Mouse (Mus musculus) retina, postnatal 7 days (tissue): ENCODE measurements at regions not wholly inside any gene's neighbourhood (a gene's known extent, or its start where the extent isn't known, plus 50 kb on each side); places are given as distances from the start of the nearest gene placed in this dataset.
A peak's percentile ranks its signal among the peaks of the same experiment; 100 is the strongest.

Experiments used
- DNase-seq: peaks from one replicate; pipeline ENCODE4 v3.0.0-alpha.2; 2012; ENCODE audit warnings: low read depth, low spot score

DNA sequence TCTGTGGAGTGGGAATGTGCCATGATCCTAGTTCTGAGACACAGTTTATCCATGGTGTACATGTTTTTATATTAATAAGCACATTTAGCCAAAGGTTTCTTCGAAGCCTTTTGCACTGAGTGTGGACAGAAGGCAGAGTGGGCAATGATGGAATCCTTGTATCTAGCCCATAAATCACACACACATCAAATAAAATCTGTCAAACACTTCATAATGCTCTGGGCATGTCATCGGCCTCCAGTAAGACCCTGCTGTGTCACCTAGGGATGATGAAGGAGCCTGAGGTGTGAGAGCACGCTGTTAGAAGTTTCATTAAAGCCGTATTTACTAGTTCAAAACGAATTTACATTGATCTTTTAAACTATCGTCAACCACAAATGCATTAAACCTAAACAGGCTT is 331.7 kb downstream of the Setd4 start:
- DNase-seq, result no peak

DNA sequence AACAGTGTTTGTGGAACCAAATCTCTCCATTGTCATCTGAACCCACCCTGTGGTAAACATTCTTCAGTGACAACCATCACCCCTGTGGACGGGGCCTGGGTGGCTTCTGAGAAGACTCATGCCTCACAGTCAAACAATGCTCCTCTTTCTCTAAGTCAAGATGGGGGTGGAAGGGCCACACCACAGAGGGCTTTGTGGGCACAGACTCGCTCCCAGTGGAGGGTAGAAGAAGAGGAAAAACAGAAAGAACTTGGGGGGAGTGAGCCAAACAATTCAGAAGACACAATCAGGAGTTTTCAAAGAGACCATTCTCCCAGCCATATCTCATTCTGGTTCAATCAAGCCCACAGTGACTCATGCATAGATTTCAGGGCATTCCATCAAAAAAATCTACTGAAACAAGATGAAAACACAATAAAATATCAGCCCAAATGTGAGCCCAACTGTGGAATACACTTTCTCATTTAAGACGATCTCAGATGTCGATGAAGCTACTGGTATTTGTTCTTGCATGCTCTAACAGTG is 339.7 kb downstream of the Setd4 start:
- no peak for DNase-seq

DNA sequence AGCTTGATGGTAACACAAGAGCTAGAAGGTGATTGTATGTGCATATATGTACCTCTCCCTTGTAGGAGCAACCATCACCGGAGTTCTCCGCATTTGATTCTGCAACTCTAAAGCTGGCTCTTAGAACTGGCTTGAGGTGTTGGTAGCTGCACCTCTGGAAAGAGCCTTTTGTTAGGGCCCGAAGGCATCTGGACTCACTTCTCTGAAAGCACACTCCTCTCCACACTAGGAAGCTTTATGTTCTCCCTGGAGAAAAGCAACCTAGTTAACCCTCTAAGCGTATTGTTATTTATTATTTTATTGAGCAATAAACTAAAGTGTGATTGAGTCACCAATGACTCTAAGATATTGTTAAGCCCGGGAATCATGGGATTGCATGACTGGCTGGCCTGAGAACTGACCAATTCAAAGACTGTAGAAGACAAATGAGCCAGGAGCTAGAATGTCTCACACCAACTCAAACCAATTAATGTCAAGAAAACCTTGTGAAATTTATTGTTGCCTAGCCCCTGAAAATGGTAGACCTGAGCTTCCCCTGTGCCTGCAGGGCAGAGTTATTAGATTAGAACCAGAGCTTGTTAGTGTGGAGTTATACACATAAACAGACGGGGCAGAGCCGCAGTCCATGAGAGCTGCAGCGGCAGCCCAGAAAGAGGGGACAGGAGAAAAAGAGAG is 340.6 kb downstream of the Setd4 start:
- DNase-seq, result no peak

DNA sequence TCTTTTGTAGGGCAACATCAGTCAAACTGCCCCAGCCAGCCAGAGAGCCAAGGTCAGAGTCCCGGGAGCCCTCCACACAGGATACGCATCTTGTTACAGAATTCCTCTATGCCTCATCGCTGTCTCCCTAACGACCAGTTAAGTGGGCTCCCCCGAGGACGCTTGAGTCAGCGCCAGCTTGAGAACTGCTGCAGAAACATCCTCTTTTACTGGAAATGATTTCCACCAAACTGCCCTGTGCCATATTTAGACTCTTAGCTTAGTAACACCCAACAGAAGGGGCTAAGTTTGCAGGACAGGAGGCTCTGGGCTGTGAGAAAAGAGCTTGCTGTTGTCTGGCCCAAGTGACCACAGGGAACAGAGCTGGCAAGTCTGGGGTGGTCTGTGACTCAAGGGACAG is 357.0 kb downstream of the Setd4 start:
- no peak for DNase-seq

DNA sequence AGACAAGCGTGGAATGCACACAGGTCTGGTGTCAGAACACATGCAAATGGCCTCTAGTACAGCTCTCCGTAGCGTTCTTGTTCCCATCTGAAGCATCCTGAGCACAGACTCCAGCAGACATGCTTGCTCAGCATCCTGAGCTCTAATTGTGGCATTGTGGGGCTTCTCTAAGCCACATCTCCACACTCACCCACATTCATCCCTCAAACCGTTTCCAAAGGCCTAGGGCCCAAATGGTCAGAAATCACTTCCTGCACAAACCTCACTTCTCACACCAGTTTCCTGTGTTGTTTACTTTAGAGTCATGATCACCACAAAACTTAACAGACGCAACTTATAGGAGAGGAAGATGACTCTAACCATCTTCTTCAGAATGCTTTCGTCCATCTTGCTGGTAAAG is 358.1 kb downstream of the Setd4 start:
- no peak for DNase-seq

DNA sequence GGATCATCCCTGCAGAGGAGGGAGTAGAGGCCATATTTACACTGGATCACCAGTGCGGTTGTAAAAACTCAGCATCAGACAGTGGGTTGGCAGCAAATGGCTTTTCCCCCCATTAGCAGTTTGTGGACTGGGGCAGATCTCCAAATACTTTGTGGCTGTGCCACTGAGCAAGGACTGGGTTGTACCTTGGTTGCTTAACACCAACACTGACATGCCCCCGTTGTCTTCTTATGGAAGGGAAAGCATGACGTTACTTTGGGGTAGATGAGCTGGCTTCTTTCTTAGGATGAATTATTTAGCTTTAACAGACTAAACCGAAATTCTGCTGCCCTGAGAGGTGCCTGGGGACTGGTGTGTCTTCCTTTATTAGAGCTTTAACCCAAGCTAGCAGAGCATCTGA is 365.0 kb downstream of the Setd4 start:
- DNase-seq, result no peak

DNA sequence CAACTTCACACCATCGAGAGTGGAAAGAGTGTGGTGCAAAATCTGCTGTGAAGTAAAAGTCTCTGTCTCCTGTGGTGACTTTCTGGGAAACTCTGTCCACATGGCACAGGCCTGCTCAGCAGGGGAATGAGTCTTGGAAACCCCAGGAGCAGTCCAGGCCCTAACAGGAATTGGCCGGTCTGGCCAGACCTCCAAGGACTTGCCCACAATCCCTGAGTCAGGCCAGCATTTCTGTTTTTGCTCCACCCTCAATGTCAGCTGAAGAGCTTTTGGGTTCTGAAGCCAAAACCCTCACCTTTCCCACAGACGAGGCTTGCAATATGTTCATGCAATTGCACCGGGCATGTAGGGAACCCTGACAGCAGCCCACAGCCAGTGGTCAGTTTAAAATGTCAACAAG is 365.5 kb downstream of the Setd4 start:
- DNase-seq, result no peak

DNA sequence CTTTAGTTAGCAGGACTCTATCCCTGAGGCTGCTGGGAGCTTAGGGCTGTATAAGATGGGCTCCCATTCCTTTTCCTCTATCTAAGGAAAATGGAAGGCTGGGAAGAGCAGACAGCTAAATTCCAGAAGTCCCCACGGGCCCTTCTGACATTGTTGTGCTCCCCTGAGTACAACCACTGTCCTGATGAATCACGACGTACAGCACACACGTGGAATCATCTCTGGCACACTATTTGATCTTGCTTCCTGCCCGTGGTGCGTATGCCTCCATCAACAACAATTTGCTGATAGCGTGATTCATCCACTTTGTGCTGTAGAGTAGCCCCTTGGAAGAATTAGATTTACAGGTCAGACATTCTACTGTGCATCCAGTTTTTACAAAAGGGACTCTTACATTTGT is 378.2 kb downstream of the Setd4 start:
- no peak for DNase-seq

DNA sequence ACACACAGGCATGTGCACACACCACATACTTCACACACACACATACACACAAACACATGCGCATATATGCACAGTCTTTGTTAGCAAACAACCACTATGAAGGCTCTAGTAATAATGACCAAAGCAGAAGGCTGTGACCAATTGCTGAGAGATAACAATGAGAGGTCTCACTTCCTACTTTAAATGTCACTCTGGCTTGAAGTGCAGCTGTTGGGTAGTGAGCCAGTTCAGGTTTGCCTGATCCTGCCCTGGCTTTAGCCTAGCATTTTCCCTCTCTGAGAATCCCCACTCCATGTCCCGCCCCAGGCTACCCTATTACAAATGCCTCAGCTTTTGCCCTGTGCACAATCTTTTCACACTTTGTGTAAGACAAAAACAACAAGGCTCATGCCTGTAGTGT is 378.7 kb downstream of the Setd4 start:
- DNase-seq, result no peak

DNA sequence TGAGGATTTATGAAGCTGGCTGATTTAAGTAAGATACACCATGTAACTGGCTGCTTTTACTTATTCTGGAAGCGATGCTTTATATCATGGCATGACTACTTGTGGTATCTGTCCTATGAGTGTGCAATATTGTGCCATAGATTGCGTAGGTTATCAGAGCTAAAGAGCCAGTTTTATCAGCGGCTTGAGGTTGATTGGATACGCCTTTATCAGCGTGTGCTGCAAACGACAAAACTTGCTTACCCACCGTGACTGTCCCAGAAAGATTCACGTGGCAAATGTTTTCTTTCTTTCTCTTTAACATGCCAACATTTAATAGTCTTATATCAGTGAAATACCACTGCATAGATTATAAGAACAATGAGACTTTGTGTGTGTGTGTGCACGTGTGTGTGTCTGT is 384.1 kb downstream of the Setd4 start:
- DNase-seq, result no peak

DNA sequence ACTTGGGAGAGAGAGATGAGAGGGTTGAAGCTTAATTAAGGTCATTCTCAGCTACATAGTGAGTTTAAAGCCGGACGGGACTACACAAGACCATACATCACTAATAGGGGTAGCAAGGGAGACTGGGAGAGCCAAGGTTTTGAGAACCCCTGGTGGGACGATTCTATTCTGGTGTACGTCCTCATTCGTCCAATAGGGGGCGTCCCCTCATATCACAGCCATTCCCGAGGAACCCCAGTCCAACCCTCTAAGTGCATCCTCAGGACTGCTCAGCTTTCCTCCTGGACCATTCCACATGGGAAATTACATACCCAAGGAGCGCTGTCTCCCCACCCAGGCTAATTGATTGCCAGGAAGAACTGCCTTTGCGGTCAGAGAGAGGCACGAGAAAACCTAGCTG is 385.5 kb downstream of the Setd4 start:
- no peak for DNase-seq

DNA sequence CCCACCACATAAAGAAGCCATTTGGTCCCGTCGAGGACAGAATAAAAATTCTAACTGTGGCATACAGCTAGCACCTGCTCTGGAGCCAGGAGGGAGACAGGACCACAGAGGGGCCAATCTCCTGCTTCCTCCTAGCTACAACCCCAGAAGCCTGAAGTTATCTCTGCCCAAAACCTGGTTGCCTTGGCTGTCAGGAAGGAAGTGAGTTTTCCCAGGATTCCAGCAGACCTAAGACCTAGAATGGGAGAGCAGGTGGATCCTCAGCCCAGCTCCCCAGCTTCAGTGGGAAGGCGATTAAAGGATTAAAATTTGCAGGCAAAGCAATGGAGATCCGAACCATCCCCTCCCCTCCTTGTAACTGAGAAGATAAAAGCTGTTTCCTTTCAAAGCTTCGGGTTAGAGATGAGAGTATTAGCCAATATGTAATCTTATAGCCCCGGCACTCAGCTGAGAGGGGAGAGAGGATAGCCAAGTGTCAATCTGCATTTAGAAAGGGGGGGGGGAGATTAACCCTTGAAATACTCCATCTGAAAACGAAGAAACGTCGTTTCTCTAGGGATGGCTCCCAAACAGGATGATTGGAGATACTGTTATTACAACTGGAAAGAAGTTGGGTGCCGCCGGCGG is 386.1 kb downstream of the Setd4 start:
- DNase-seq, result peak; percentile 61

DNA sequence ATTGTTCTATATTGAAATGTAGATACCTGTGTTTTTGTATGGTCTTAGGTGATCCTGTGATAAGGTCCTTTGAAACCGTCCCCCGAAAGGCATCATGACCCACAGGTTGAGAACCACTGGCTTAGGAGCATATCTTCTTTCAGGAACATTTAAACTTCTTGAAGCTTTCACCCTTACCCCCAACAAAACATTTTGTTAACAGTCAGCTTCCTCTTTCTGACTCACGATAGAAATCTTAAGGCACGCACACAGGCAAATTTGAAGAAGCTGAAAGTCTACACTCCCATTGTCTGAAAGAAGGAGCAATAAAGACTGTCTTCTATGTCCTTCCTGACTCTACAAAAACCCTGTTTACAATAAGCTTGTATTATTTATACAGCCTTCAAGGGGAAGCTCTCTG is 388.2 kb downstream of the Setd4 start:
- no peak for DNase-seq

DNA sequence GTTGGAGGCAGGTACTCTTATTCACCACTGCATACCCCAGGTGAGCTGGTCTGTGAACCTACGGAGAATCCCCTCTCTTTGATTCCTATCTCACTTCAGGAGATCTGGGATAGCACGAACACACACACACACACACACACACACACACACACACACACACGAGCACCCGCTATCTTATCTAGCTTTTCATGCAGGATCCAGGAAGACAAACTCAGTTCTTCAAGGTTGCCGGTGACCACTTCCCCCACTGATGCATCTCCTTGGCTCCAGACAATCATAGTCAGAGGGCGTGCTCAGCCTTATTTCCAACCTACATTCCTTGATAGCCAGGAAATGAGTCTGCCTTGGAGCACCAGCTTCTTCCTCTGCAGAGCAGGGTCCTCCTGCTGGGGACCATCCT is 387.7 kb upstream of the Runx1 start:
- DNase-seq, result no peak

DNA sequence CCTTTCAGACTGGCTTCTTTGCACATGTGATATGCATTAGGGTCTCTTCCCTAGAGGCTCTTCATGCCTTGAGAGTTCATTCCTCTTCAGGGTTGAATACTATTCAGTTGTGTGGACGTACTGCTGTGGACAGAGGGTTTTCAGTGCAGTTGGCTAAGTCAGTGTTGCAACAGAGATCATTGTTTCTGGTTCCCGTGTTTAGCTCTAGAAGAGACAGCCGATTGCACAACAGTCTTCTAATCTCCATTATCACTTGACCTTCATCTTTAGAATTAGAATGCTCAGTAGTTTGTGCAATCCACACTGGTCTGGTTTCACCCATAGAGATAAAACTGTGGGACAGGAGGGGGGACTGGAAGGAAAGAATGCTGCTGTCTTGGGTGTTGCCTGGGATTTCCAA is 381.7 kb upstream of the Runx1 start:
- DNase-seq, result no peak

DNA sequence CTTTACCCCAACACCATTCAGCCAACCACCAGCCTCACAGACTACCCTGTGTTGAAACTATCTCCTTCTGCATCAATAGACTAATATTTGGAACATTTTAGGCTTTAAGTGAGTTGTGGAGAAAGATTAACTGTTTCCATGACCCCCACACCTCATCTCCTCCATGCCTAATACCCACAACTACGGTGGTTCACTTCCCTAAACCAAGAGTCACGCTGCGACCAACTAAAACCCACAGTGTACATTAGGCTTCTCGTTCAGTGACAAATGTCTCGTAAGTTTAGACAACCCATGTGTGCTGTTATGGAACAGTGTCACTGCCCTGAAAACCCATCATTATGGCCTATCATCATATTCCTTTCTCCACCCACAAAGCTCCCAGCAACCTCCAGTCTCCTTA is 381.3 kb upstream of the Runx1 start:
- DNase-seq, result no peak

DNA sequence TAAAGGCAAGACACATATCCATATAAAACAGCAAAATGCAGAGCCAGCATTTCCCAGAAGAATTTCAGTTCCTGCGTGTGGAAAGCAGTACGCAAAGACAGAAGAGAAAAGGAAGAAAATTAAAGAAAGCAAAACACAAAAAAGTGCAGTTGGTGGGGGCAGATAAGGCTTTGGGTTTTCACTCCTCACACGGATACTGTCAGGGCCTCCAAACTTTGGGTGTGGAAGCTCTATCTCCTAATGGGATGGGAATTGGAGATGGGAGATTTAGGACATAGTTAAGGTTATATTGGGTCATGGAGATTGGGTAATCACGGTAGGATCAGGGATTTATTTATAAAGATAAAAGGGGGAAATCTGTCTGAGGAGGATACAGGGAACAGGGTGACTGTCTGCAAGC is 380.4 kb upstream of the Runx1 start:
- DNase-seq, result no peak

DNA sequence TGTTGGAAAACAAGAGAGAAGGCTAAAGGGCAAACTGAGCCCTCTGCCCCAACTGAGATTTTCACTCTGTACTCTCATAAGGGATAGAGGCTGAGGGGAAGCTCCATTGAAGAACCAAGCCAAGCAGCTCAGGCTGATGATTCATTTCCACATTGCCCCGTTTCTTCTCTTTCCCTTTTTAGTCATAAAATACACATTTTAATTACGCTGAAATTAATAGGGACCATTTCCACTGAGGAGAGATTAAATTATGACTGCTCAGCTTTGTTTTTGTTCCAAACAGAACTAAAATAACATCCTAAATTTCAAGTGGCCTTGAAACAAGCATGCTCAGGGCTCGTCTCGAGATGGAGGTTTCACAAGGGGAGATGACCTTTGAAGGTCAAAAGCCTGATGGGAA is 378.7 kb upstream of the Runx1 start:
- DNase-seq, result no peak

DNA sequence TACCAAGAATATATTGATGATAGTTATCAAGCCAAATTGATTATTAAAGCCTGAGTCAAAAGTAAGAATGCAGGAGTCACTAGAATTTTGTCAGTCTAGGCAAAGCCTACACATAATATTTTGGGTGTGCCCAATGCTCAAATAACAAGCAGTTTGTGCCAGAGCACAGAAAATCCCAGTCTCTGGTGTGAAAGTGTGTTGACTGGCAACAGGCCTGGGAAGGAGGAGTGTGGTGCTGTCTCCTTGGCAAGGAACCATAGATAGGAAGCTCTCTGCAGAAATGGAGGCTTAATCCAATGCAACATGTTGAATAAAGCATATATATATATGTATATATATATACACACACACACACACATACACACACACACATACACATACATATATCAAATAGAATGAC is 376.6 kb upstream of the Runx1 start:
- DNase-seq, result no peak

DNA sequence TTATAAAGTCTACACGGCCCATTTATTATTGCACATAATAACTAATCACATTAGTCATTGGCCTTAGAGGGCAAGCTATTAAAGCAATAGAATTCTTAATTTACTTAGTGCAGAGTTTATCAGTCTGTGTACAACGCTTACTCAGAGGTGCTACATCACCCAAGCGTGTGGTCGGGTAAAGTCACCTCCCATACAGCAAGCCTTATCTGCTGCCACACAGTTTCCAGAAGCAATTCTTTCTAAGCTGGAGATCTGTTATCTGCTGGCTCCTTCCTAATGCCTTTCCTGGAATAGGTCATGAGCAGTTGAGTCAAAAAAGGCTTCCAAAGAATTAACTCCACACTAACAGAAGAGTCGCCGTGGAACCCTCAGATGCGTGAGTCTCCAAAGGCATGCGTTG is 371.4 kb upstream of the Runx1 start:
- no peak for DNase-seq

DNA sequence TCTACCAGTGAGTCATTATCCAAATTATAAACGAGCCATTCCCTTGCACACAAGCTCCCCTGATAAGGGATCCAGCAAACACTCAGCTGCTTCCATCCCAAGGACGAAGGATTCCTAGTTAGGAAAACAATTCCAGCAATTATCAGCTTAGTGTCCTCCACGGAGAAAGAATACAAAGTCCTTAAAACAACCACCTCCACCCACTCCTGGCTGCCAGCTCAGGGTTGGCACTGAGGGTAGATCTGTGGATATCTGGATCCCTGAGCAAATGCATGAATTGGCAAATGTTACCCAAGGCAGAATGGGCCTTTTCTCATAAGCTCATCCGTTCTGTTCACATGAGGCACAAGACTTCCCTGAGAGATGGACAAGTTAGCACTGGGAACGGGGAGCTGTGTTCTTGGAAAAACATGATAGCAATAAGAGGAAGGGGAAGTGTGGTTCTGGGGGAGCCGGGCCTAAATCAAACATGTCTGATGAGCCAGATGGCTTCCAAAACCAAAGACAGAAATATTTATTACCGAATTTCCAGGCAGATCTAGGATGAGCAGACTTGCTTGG is 368.1 kb upstream of the Runx1 start:
- no peak for DNase-seq

DNA sequence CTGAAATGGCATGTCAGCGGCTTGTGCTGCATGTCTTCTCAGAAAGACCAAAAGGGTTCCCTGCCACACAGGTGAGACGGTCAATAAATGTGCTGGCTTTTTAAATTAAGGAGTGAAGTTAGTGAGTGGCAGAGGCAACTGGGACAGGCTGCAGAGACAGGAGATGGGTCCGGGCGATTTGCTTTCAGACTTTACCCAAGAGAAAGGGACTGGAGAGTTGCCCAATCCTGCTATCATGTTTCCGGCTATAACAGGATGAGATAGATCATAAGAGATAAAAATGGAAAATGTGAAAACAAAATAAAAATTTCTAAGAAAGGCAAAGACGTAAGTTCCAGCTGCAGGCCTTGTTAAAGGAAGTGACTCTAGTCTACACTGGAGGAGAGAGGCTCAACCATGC is 367.3 kb upstream of the Runx1 start:
- DNase-seq, result no peak

DNA sequence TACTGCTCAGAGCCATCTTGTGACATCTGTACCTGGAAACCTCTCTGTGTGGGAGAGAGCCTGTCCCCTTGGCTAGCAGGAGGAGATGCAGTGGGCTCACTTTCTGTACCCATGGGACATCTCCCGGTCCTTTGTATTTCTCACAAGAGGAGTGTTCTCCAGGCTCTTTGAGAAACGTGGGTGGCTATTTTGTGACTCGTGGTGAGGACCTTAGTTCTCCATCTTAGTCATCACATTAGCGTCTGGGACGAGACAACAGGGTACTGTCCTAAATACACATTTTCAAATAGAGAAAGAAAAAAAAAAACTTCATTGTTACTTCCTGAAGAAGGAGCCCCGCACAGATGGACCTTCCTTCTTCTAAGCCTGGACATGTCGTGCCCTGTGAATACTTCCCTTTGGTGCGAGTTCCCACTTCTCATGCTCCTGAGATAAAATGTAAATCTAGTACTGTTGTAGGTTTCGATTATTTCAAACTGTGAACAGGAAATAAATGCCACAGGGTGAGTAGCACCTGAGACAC is 366.8 kb upstream of the Runx1 start:
- no peak for DNase-seq
